Mouse (Mus musculus): ENCODE measurements around the gene Elavl1.

Elavl1 gene

DNA sequence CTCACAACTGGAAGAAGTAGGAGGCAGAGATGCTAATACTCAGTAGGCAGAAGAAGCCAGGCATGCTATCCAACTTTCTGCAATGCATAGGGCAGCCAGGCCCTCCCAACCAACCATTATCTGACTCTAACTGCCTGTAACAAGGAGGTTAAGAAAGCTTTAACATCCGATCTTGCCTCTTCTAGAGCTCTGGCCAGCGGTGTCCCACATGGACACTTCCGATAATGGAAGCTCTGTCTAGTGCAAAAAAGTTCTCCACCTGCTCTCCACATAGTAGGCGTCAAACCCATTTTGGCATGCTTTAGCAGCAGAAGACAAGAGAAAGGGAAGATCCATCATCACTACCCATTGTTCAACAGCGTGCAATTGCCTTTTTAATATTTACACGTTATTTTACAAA is 1.3 kb downstream of the Elavl1 start:
- in situ Hi-C loops (cut with MboI, MseI), result loop anchor here (5.0 to 10.0 kb wide), 3 partner anchors 67 to 969 kb away; partner anchors contain the start of genes A430078G23Rik, Ctxn1, Fcor and Trappc5

DNA sequence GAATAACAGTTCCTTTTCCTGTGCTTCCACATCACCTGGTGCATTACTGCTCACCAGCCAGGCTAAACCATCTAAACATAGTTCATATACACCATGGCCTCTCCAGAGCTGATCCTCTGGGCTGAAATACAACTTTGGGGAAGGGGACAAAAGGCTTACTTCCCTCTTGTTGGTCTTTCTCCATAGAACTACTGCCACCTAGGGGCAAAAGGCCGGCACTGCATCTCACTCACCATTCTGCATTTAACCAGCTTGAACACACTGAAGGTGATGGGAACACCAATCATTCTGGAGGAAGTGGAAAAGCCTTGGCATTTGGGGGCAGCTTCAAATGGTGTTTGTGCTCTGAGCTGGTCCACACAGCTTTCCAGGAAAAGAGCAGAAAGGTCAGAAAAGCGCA is 2.7 kb downstream of the Elavl1 start:
- in situ Hi-C loops (cut with MboI, MseI), result loop anchor here (5.0 to 10.0 kb wide), 3 partner anchors 65 to 968 kb away; partner anchors contain the start of genes A430078G23Rik, Ctxn1, Fcor and Trappc5

DNA sequence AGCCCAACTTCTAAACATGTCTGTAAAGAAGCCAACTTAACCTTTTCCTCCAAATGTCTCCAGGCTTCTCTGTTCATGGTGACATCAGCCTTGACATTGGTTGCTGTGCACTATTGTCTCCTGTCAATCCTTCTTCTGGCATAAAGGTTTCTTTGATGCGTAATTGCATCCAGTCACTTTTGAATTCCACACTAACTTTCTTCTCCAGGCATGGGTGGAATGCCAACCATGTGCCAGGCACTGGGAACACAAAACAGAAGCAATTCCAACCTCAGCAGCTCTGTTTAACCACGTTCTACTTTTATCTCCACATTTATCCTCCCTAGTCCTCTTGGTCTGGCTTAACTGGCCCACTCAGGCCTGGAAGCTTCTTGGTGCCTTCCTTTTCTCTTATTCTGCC is 4.2 kb downstream of the Elavl1 start:
- in situ Hi-C loops (cut with MboI, MseI), result loop anchor here (5.0 to 10.0 kb wide), 3 partner anchors 64 to 966 kb away; partner anchors contain the start of genes A430078G23Rik, Ctxn1, Fcor and Trappc5

DNA sequence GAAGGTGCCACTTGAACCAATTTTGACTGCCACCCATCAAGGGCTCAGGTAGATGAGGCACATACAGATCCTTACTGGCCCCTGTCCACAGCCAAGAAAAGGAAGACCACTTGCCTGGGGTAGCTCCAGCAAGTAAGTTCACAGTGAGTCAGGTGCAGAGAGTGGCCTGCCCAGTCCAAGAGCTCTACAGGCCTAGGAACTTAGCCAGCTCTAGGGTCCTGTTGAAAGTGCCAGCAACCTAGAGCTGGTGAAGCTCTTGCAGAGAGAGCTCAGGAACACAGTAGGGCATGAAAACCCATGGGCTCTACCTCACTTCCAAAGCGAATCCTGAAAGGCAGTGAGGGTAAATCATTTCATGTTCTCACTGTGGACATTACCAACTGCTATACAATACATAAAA is 4.8 kb downstream of the Elavl1 start:
- in situ Hi-C loops (cut with MboI, MseI), result loop anchor here (5.0 to 10.0 kb wide), 3 partner anchors 63 to 966 kb away; partner anchors contain the start of genes A430078G23Rik, Ctxn1, Fcor and Trappc5

DNA sequence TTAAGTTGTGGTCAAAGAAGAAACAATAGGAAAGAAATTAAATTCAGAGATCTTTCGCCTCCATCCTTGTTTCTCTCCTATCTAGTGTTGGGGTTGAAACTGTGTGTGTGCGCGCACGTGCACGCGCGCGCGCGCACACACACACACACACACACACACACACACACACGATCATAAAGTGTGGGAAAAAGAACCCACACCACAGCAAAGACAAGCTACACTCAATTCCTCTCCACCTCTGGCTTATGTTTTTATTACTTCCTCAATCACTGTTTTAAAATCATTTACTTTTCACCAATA is 5.7 kb downstream of the Elavl1 start:
- in situ Hi-C loops (cut with MboI, MseI), result no loop called here

DNA sequence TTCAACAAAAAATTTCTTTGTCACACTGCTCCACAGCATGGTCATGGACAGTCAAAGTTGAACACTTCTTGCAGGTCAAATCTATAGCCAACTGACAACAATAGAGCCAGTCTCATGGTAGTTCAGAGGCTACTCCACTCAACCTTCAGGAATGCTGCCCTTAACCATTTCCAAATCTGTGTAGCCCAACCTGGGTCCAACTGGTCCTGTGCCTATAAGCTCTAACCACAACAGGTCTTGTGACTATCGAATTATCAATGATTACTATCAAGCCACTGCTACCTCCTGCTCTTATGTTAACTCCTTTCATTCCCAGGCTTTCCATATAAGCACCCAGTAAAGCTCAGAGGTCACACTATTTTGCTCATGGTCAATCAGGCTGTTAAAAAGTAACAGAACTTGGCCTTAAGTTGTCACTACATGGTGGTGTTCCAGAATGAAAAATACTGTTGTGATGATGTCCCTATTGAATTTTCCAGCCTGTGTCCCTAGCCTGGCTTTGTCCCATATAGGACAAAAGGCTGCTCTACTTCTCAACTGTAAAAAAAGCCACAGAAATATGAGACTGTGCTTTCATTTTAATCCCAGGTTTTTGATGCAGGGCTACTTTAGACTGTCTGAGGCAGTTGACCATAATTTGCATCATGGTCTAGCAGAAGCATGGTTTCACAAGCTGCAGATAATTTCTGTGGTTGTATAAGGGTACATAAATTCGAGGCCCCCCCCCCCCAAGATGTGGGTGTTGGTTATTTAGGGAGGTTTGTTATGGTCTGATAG is 6.2 kb downstream of the Elavl1 start:
- in situ Hi-C loops (cut with MboI, MseI), result no loop called here

DNA sequence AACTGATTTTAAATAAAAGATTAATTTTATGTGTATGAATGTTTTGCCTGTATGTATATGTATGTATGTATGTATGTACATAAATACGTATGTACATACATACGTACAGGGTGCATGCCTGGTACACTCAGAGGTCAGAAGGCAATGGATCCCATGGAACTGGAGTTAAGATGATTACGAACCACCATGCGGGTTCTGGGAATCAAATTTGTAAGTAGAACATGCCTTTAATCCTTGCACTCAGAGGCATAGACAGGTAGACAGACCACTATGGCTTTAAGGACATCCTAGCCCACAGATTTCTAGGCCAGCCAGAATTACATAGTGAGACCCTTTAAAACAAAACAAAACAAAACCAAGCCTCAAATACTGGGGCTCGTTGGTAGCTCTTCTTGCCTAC is 7.1 kb downstream of the Elavl1 start:
- in situ Hi-C loops (cut with MboI, MseI), result no loop called here

DNA sequence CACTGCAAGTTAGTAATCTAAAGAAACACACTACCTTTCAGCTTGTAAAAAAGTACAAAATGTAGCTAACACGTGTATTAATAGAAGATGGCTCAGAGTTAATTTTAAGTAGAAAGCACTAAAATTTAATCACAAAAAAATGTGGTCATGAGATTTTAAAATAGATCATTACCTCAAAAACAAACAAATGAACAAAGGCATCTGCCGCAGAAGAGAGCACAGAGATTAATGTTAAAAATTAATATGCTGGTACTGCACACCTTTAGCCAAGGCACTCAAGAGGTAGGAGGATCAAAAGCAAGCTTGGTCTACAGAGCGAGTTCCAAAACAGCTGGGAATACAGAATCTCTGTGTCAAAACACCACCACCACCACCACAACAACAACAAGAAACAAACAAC is 10.4 kb downstream of the Elavl1 start:
- in situ Hi-C loops (cut with MboI, MseI), result no loop called here

DNA sequence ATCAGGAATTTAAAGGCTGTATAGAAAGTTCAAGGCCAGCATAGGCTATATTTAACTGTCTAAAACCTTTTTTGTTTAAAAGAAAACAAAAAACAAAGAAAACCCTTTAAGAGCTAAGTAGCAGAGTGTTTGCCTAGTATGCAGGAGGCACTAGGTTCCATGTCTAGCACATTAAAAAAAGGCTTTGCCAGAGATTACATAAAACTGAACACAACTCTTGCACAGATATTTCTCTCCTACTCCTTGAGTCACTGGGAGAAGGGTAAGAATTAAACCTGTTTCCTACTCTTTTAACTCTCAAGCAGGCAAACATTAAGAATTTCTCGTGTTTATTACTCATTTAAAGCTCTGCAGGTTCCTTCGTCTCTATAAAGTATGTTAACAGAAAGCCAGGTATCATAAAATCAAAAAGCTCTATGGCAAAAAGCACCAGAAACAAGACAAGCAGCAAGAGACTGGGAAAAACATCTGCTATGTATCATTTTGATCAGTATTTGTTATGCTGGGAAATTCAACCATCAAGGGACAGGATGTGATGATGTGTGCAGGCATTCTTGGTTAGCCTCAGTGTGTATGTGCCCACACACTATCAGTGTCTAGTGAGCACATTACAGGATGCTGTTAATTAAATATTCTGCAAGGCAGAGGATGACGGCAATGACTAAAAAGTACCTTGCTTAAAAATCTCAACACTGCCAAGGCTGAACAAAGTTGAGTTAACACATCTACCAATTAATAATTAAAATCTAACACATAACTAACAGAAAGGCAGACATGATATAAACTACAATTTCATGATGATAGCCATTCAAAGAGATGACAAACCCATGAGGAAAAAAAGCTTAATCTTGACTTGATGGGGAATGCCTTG is 11.7 kb downstream of the Elavl1 start:
- in situ Hi-C loops (cut with MboI, MseI), result no loop called here

DNA sequence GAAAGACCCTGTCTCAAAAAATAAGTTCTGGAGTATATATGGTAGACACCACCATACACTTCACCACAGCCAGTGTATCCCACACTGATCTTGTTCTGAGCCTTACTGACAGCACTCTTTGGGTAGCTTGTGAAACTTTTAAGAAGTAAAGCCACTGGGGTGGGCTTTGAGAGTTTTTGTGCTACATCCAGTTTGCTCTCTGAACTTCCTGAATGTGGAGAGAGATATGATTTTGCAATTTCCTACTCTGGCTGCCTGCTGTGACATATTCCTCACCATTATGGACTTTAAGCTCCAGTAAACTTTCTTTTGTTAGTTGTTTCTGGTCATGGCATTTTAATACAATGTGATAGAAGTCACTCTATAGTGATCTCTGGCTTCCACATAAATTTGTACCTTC is 13.1 kb downstream of the Elavl1 start:
- in situ Hi-C loops (cut with MboI, MseI), result no loop called here

DNA sequence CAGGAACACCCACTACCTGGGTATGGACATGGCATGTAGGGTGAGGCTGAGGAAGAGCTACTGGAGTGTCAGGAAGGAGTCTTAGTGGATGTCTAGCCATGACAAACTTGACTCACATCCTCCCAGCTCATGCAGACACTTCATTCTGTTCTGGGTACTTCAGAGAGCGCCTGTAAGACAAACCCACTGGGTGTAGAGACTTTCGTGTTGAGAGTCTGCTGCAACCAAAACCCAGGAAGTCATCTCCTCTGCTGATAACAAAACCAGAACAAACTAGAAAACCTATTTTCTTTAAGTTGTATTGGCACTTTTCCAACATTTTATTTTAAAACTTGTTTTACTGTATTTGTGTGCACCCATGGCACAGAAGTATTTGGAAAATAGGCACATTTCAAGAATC is 19.4 kb downstream of the Elavl1 start:
- in situ Hi-C loops (cut with MboI, MseI), result no loop called here

DNA sequence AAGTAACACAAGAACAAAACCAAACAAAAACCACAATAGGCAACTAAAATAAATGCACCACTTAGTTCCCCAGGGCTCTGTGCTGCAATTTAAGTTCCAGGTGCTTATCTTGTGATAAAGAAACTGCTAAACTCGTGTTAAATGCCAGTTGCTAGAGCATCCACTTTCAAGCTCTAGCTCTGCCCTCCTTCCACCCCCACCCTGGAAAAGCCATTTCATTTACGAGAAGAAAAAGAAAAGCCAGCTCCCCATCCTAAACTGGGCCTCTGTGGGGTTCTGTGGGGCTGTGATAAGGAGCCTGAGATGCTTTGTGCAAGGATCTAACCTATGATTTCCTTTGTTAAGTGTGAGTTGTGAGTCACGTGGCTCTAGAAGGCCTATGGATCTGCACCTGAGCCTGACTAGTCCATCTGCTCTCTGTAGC is 21.1 kb downstream of the Elavl1 start:
- in situ Hi-C loops (cut with MboI, MseI), result no loop called here

DNA sequence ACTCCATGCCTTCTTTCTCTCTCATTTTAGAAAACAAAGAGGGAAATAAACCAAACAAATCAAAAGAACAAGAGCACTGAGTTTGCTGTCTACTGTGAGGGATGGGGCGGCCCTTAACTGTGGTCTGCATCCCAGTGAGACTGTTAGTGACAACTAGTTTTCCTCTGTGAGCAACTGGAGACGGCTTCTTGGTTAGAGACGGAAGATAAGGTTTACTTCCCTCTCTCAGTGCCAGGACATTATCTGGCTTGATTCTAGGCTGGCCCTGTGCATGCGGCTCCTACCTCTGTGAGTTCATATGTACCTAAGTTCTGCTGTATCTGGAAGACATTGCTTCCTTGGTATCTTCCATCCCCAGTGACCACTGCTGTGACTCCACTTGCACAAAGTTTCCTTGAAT is 27.4 kb downstream of the Elavl1 start:
- in situ Hi-C loops (cut with MboI, MseI), result no loop called here

DNA sequence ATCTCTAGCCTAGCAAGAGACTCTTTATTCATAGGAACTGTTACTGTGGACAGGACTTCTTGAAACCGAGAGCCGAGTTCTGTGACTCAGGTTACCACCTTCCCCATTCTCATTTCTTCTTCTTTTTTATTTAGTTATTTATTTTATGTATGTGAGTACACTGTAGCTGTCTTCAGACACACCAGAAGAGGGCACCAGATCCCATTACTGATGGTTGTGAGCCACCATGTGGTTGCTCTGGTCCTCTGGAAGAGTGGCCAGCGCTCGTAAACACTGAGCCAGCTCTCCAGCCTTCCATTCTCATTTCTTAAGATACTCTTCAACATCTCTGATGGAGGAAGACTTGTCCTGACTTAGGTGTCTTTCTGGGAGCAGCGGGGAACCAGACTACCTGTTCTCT is 32.5 kb downstream of the Elavl1 start:
- in situ Hi-C loops (cut with MboI, MseI), result no loop called here

DNA sequence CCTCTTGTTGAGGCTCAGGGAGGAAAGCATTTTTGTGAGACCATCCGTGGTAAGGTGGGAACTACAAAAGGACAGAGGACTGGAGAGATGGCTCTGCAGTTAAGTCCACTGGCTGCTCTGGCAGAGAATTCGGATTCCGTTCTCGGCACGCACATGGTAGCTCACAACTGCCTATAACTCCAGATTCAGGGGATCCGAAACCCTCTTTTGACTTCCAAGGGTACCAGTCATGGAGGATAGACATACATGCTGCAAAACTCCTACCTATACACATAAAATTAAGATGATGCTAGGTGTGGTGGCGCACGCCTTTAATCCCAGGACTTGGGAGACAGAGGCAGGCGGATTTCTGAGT is 49.1 kb downstream of the Elavl1 start:
- in situ Hi-C loops (cut with MboI, MseI), result loop anchor here (5.0 kb wide), 1 partner anchor 86 kb away; no protein-coding TSS in a partner anchor

DNA sequence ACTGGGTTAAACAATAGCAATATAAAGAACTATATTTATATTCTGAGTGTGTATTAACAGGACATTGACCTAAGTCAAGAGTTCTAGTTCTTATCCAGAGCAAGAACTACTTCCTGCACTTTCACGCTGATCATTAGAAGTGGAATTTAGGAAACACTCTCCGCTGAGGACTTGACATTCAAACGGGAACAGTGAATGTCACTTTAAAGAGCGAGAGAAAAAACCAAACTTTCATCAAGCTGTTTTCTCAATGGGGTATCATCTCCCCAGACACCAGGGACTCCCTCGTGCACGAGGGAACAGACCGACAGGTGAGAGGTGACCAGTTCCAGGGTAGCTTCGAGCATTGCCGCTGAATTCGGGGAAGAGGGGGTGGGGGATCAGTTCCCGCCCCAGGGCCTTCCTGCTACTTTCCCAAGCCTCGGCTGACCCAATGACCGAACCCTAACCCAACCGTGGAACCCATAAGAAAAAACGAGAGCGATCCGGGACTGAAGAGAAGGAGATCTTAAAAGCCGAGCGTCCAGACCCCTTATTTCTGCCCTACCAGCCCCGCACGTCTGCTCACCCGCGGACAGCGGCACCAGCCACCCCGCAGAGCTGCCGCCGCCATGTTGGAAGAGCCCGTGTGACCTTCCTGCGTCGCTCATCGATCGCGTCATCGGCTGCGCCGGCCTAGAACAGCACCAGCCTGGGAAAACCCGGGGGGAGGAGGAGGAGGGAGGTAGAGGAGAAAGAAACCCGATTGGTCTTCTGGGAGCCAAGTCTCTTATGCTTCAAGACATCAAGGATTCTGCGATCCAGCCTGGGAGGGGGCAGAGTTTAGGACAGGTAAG is 49.7 kb downstream of the Elavl1 start, which contains the start of gene Timm44:
Gene Timm44, minus strand, starts transcription at position 639 of the 836 bp plus-strand sequence.
- in situ Hi-C loops (cut with MboI, MseI), result loop anchor here (5.0 kb wide), 1 partner anchor 87 kb away; no protein-coding TSS in a partner anchor

DNA sequence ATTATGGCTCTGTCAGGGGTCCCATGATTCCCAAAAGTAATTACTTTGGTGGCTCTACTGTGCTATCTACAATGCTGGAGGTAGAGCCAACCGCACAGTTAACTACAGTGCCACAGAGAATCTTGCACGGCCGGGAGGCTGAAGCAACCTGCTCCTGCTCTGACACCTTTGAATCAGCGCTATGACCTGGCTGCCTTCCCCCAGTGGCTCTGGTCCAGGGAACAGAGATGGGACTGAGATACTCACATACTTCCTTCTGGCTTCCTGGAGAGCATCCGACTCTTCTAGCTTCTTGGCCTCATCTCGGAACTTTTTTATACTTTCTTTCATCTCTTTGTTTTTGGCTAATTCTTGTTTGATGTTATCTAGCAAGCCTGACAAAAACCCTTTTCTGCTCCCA is 55.6 kb downstream of the Elavl1 start:
- in situ Hi-C loops (cut with MboI, MseI), result no loop called here

DNA sequence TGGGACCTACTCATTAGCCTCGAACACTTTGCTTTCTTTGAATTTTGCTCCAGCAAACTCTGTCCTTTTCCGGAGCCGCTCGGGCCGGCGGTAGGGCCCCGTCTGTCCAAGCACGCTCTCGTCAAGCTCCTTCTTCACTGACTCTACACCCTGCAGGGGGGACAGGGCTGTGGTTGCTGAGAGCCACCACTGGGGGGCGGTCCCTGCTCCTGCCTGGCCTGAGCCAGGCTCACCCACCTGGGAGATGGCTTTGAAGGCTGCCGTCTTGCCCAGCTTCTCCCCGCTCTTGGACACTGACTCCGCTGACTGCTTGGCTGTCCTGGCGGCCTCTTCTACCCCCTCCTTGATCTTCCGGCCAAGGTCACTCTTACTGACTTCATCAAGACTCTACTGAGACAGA is 57.6 kb downstream of the Elavl1 start:
- in situ Hi-C loops (cut with MboI, MseI), result no loop called here

DNA sequence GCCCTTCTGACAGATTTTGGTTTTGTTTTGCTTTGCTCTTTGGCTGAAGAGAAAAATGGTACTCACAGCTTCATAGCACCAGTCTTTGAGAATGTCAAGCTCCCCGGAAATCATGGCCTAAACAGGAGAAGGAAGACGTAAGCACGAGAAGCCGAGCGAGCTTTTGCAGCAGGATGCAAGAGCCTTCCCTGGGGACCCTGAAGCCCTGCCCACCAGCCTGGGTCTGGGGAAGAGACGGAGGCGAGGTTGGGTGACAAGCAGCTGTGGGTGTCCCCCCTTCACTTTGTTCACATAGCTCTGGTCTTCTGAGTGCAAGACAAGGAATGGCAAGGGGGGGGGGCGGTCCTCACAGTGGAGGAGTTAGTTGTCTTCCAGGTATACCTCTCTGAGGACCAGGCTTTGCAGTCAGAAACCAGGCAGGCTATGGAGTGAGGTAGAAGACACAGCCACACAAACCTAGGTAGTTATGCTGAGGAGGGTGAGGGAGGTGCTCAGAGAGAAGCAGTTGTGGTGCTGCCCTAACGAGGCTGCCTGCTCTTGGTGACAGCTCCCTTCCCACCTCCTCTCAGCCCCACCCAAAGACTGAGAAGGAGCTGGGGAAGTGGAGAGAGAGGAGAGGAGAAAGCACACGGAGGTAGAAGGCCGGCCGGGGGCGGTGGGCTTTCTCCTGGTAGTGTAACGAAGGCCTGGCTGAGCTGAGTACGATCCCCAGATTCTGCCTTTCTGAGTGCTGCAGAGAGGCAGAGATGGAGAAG is 59.9 kb downstream of the Elavl1 start:
- in situ Hi-C loops (cut with MboI, MseI), result no loop called here

DNA sequence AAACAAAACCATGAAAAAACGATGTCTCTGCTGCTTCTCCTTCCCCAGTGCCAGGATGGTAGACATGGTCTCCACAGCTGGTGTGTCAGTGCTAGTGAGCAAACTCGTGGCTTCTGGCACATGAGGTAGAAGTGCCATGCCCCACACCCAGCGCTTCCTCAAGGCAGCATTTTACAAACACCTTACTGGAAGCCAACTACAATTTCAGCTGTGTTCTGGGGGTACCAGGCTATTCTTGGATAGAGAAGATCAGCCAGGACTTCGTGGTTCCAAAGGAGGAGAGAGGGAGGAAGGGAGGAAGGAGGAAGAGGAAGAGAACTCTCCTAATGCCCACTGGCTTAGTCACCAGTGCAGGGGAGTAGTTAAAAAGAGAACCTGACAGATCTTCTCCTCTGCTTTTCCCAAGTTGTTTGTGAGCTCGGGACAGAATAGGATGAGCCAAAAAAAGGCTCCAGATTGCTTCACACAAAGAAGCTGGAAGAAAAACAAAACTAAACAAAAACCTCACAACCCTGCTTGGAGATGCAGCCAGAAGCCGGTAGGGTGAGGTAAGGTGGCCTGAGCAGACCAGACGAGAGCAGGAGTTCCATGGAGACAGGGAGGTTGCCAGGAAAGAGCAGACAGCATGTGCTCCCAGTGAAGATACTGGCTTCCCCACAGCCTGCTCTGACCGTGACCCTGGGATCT is 62.0 kb downstream of the Elavl1 start:
- in situ Hi-C loops (cut with MboI, MseI), result no loop called here

Measured in regulatory T cell (primary cell).